Mouse (Mus musculus) limb, embryonic 10.5 days (tissue): Measurements from ENCODE around the gene Apol6. TPM values are rescaled to one million over a fixed set of nuclear protein-coding genes. Genes with fewer than 3 reads are reported as not detected.

Experiments used
- DNase-seq: peaks from one replicate; pipeline ENCODE4 v3.0.0-alpha.2; 2017; ENCODE audit warnings: low spot score
- H3K27ac ChIP-seq: fragments of 300-500 bp; sonication (generic); 2 replicates; pipeline ENCODE4 v1.5.1; 2016; ENCODE audit warnings: mild to moderate bottlenecking
- H3K27me3 ChIP-seq: fragments of 300-500 bp; sonication (generic); 2 replicates; pipeline ENCODE4 v1.6.1; 2016; ENCODE audit warnings: low read depth, mild to moderate bottlenecking; ENCODE audit not compliant: poor library complexity, severe bottlenecking
- H3K36me3 ChIP-seq: fragments of 300-500 bp; sonication (generic); 2 replicates; pipeline ENCODE4 v1.6.1; 2016; ENCODE audit warnings: mild to moderate bottlenecking, moderate library complexity
- H3K4me1 ChIP-seq: fragments of 300-500 bp; sonication (generic); 2 replicates; pipeline ENCODE4 v1.6.1; 2016
- H3K4me3 ChIP-seq: fragments of 300-500 bp; sonication (generic); 2 replicates; pipeline ENCODE4 v1.5.1; 2016; ENCODE audit warnings: mild to moderate bottlenecking, moderate library complexity
- H3K9me3 ChIP-seq: fragments of 300-500 bp; sonication (generic); replicated peaks from 2 replicates; pipeline ENCODE4 v1.6.1; 2016; ENCODE audit warnings: mild to moderate bottlenecking
- WGBS: fragments of 180-500 bp; shearing (Covaris S2); methylation state at CpG from one replicate; pipeline ENCODE4 v1.1.7; 2016; 5-methylcytosine and 5-hydroxymethylcytosine counted together
- polyA plus RNA-seq: library from polyadenylated mRNA; unstranded; fragments of >200 nt; fragmentation: Nextera tagmentation; extraction: Ambion mirVana; gene quantifications from 2 replicates; pipeline ENCODE4 v1.2.1, GENCODE M21; 2016

Gene Apol6
- polyA plus RNA-seq, 1 experiment from 2014 or later, result not detected

GRCm38 (mm10) chr15:77105273-77105672, 60.7 kb downstream of the Apol6 start:
- Histone ChIP-seq H3K9me3 (no peaks in the 10 kb centered on the region), H3K4me1 (0 out of 2 replicates have a peak, but pooled peaks cover 9% of the 10 kb centered on the region), H3K36me3 (peaks cover 56% of the 10 kb centered on the region), H3K4me3 (no peak overlapping the region), H3K27me3 (no peaks in the 10 kb centered on the region), H3K27ac (no peak overlapping the region)
- DNase-seq, result no peak
- 95% methylated on average over 10 of the region's 10 CpGs for WGBS

Other genes starting within 250 kb of the Apol6 start
- 24.6 and 25.2 TPM in 2 replicates for gene Zfp251, start 173.3 kb upstream of the Apol6 start, polyA plus RNA-seq
- gene Zfp7, start 165.5 kb upstream of the Apol6 start, polyA plus RNA-seq, result 14.9 and 15.7 TPM in 2 replicates
- gene Gm49527, start 165.4 kb upstream of the Apol6 start, polyA plus RNA-seq, result not detected in 2 replicates
- gene Zfp647, start 119.3 kb upstream of the Apol6 start, polyA plus RNA-seq, result 38.7 and 41.1 TPM in 2 replicates
- gene 1110038F14Rik, start 96.2 kb upstream of the Apol6 start, polyA plus RNA-seq, result 80.3 and 88.1 TPM in 2 replicates
- gene Mb, start 5.9 kb downstream of the Apol6 start, polyA plus RNA-seq, result 0.44 and 0.60 TPM in 2 replicates